Mouse (Mus musculus) hindbrain, embryonic 12.5 days (tissue): ENCODE results near the gene Tmem231. TPM values are rescaled to one million over a fixed set of nuclear protein-coding genes. Genes with fewer than 3 reads are reported as not detected.

Source experiments
- ATAC-seq: fragments of 200-750 bp; cut with Nextera tagmentation; 2 replicates; pipeline ENCODE4 v1.8.0; 2017; ENCODE audit warnings: moderate TSS enrichment; ENCODE audit not compliant: low FRiP score
- H3K27ac ChIP-seq: fragments of 300-500 bp; sonication (generic); 2 replicates; pipeline ENCODE4 v1.5.1; 2016; ENCODE audit warnings: mild to moderate bottlenecking
- H3K27me3 ChIP-seq: fragments of 300-500 bp; sonication (generic); 2 replicates; pipeline ENCODE4 v1.6.1; 2016; ENCODE audit warnings: mild to moderate bottlenecking
- H3K36me3 ChIP-seq: fragments of 300-500 bp; sonication (generic); 2 replicates; pipeline ENCODE4 v1.6.1; 2016; ENCODE audit warnings: mild to moderate bottlenecking
- H3K4me1 ChIP-seq: fragments of 300-500 bp; sonication (generic); 2 replicates; pipeline ENCODE4 v1.6.1; 2016
- H3K4me2 ChIP-seq: fragments of 300-500 bp; sonication (generic); replicated peaks from 2 replicates; pipeline ENCODE4 v1.6.1; 2016; ENCODE audit warnings: mild to moderate bottlenecking
- H3K4me3 ChIP-seq: fragments of 300-500 bp; sonication (generic); 2 replicates; pipeline ENCODE4 v1.5.1; 2016; ENCODE audit warnings: mild to moderate bottlenecking
- H3K9ac ChIP-seq: fragments of 300-500 bp; sonication (generic); 2 replicates; pipeline ENCODE4 v1.6.1; 2016; ENCODE audit warnings: mild to moderate bottlenecking, moderate library complexity
- H3K9me3 ChIP-seq: fragments of 300-500 bp; sonication (generic); replicated peaks from 2 replicates; pipeline ENCODE4 v1.6.1; 2016; ENCODE audit warnings: mild to moderate bottlenecking
- WGBS: fragments of 180-500 bp; shearing (Covaris S2); methylation state at CpG from one replicate; pipeline ENCODE4 v1.1.7; 2016; 5-methylcytosine and 5-hydroxymethylcytosine counted together
- polyA plus RNA-seq: library from polyadenylated mRNA; unstranded; fragments of >200 nt; fragmentation: Nextera tagmentation; extraction: Ambion mirVana; gene quantifications from 2 replicates; pipeline ENCODE4 v1.2.1, GENCODE M21; 2016

Gene Tmem231
- polyA plus RNA-seq, 1 experiment from 2014 or later: 20.4 TPM

DNA sequence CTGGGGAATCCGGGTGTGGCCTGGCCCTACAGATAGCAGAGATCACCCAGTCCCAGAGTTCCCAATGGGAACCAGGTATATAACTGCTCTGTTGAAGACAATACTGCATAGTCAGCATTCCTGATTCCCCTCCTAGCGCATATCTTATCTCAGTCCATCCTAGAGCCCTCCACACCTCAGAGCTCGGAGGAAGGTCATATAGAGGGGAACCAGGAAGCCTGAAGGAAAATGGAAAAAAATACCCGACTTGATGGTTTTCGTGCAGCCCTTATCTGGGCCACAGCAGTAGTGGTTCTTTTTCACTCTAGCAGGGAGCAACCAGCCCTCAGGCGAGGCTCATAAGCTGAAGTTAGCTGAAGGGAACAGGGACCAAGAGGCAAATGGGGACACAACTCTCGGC, 8.7 kb downstream of the Tmem231 start:
- Histone ChIP-seq H3K27ac (no peak overlapping the region), H3K4me3 (no peak overlapping the region), H3K9ac (no peak overlapping the region), H3K27me3 (no peaks in the 10 kb centered on the region), H3K4me2 (no peak overlapping the region), H3K4me1 (no peaks in the 10 kb centered on the region), H3K9me3 (no peaks in the 10 kb centered on the region), H3K36me3 (0 out of 2 replicates have a peak, but pooled peaks cover 4% of the 10 kb centered on the region)
- WGBS: 82% methylated on average over 7 of the region's 7 CpGs
- ATAC-seq: no peak

DNA sequence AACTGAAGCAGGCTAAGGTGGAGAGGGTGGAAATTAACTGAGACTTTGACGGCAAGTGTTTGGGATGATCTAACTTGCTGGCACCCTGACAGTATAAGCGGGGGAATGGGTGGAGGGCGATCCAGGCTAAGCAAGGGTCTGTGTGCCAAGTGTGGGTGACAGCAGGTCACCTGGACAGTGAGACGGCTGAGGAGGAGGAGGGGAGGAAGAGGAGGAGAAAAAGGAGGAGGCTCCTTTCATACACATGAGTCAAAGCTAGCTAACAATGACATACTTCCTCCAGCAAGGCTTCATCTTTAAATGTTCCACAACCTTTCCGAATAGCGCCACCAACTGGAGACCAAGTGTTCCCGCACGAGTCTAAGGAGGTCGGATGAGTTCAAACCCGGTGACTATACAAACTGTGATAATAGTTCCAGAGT, 10.3 kb downstream of the Tmem231 start:
- Histone ChIP-seq H3K4me1 (no peaks in the 10 kb centered on the region), H3K27ac (no peak overlapping the region), H3K9me3 (no peaks in the 10 kb centered on the region), H3K27me3 (no peaks in the 10 kb centered on the region), H3K36me3 (0 out of 2 replicates have a peak, but pooled peaks cover 4% of the 10 kb centered on the region), H3K4me2 (no peak overlapping the region), H3K9ac (no peak overlapping the region), H3K4me3 (no peak overlapping the region)
- no peak for ATAC-seq
- 34% methylated on average over 10 of the region's 10 CpGs for WGBS

DNA sequence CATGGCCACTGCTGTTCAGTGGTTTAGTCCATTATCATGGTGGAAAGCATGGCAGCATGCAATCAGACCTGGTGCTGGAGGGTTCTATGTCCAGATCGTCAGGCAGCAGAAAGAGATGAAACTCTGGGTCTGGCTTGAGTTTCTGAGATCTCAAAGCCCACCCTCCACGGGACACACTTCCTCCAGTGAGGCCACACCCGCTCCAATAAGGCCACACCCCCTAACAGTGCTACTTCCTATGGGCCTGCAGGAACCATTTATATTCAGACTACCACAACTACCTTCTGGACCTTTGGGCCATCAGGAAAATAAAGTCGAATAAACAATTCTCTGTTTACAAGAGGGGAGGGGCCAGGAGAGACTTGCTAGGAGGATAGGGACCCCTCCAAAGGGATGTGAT, 12.7 kb downstream of the Tmem231 start:
- ATAC-seq: no peak
- no peaks in the 10 kb centered on the region for H3K27me3 ChIP-seq
- no peak overlapping the region for H3K4me3 ChIP-seq
- no peaks in the 10 kb centered on the region for H3K4me1 ChIP-seq
- no peak overlapping the region for H3K9ac ChIP-seq
- H3K4me2 ChIP-seq: no peak overlapping the region
- H3K9me3 ChIP-seq: no peaks in the 10 kb centered on the region
- H3K27ac ChIP-seq: no peak overlapping the region
- 88% methylated on average over 4 of the region's 4 CpGs for WGBS
- H3K36me3 ChIP-seq: peaks cover 13% of the 10 kb centered on the region; the same call in 1 of the 2 replicates

DNA sequence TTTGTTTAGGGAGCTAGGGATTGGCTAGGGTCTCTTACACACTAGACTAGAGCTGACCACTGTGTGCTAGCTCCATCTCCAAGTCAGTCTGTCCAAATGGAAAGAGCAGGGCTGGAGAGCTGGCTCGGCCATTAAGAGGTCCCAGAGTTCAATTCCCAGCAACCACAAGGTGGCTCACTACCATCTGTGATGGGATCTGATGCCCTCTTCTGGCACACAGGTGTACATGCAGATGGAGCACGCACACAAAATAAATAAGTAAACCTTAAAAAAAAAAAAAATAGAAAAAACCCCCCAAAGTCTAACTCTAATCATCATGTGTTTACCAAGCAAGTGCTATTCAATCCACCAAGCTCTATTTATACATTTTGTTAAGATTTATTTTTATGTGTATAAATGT, 14.0 kb downstream of the Tmem231 start:
- no peak overlapping the region for H3K9ac ChIP-seq
- 93% methylated on average over 2 of the region's 2 CpGs for WGBS
- H3K4me3 ChIP-seq: no peak overlapping the region
- peaks cover 13% of the 10 kb centered on the region; the same call in 1 of the 2 replicates for H3K36me3 ChIP-seq
- H3K4me2 ChIP-seq: no peak overlapping the region
- no peak for ATAC-seq
- no peaks in the 10 kb centered on the region for H3K4me1 ChIP-seq
- no peaks in the 10 kb centered on the region for H3K27me3 ChIP-seq
- no peaks in the 10 kb centered on the region for H3K9me3 ChIP-seq
- H3K27ac ChIP-seq: no peak overlapping the region

GRCm38 (mm10) chr8:111912860-111913432, 20.7 kb downstream of the Tmem231 start:
- Histone ChIP-seq H3K4me3 (no peak overlapping the region), H3K27ac (peak overlapping the region; percentile 68), H3K4me2 (0 out of 2 replicates have a peak overlapping the region, but pooled peaks have one; percentile 6), H3K4me1 (peaks cover 21% of the 10 kb centered on the region), H3K9me3 (no peaks in the 10 kb centered on the region), H3K27me3 (peaks cover 3% of the 10 kb centered on the region; the same call in 1 of the 2 replicates), H3K9ac (0 out of 2 replicates have a peak overlapping the region, but pooled peaks have one; percentile 28), H3K36me3 (peaks cover 4% of the 10 kb centered on the region; the same call in 1 of the 2 replicates)
- 32% methylated on average over 12 of the region's 12 CpGs for WGBS
- peak; percentile 88 for ATAC-seq

GRCm38 (mm10) chr8:111911572-111911971, 22.1 kb downstream of the Tmem231 start:
- Histone ChIP-seq H3K4me1 (peaks cover 21% of the 10 kb centered on the region), H3K27ac (no peak overlapping the region), H3K9me3 (no peaks in the 10 kb centered on the region), H3K4me3 (no peak overlapping the region), H3K36me3 (no peaks in the 10 kb centered on the region), H3K4me2 (no peak overlapping the region), H3K9ac (no peak overlapping the region), H3K27me3 (peaks cover 3% of the 10 kb centered on the region; the same call in 1 of the 2 replicates)
- ATAC-seq: no peak
- WGBS: 39% methylated on average over 7 of the region's 7 CpGs

GRCm38 (mm10) chr8:111909621-111910450, 23.8 kb downstream of the Tmem231 start, which contains the start of gene Chst5:
TSS of gene Chst5 (minus strand) at chr8:111910447.
- Histone ChIP-seq H3K27ac (no peak within 1 kb of the TSS), H3K9ac (peak within 1 kb of the TSS; percentile 72), H3K9me3 (no peaks in the 10 kb centered on the region), H3K4me3 (peak within 1 kb of the TSS; percentile 45), H3K36me3 (no peaks in the 10 kb centered on the region), H3K4me1 (peaks cover 21% of the 10 kb centered on the region), H3K4me2 (peak within 1 kb of the TSS; percentile 88), H3K27me3 (peaks cover 3% of the 10 kb centered on the region; the same call in 1 of the 2 replicates)
- WGBS: 3% methylated on average over 46 of the region's 47 CpGs
- peak; percentile 51 for ATAC-seq

DNA sequence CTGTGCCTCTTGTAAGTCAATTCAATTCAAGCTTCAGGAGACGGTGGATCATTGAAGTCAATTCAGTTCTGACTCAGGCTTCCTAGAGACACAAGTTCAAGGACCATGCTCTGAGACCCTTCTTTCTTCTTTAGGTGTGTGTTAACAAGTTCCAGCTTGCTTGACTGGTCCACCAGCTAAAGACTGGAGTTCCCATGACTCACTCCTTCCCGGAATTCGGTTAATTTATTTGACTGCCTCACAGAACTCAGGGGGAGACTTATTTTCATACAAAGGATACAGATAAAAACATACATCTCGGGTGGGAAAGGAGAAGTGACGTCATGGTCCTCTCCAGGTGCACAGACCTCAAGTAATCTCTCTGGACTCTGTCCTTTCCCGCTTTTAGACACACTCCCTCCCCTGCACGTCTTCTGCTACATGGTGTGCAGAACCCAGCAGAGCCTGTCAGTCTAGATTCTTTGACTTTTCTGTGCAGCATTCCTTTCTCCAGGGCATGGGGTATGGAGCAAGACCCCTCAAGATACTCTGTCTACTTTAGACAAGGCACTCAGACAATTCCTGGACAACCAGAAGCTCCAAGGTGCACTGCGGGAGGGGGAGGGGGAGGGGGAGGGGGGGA, 28.1 kb downstream of the Tmem231 start:
- no peak overlapping the region for H3K9ac ChIP-seq
- H3K4me1 ChIP-seq: peaks cover 15% of the 10 kb centered on the region
- H3K9me3 ChIP-seq: no peaks in the 10 kb centered on the region
- H3K36me3 ChIP-seq: no peaks in the 10 kb centered on the region
- H3K4me2 ChIP-seq: no peak overlapping the region
- no peak overlapping the region for H3K4me3 ChIP-seq
- H3K27ac ChIP-seq: no peak overlapping the region
- peaks cover 3% of the 10 kb centered on the region; the same call in 1 of the 2 replicates for H3K27me3 ChIP-seq
- no peak for ATAC-seq
- 74% methylated on average over 8 of the region's 8 CpGs for WGBS

DNA sequence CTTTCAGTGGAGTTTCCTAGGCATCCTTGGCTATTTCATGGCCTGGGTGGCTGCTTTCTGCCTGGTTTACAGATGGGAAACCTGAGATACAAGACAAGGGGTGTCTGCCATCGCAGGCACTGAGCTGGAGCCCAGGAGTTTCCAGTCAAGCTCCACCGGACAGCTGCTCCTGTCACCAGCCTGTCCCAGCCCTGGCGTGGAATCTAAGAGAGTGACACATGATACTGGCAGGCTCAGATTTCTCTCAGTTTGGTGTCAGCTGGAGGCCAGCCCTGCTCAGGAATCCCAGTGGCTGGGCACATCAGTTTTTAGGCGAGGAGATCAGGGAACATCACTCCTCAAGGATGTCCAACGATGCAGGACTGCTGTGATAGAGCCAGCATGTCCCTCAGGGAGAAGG, 31.6 kb downstream of the Tmem231 start:
- WGBS: 32% methylated on average over 5 of the region's 5 CpGs
- H3K4me3 ChIP-seq: no peak overlapping the region
- H3K9ac ChIP-seq: no peak overlapping the region
- peaks cover 2% of the 10 kb centered on the region; the same call in 1 of the 2 replicates for H3K4me1 ChIP-seq
- H3K4me2 ChIP-seq: no peak overlapping the region
- no peaks in the 10 kb centered on the region for H3K9me3 ChIP-seq
- no peak for ATAC-seq
- H3K27me3 ChIP-seq: no peaks in the 10 kb centered on the region
- H3K27ac ChIP-seq: no peak overlapping the region
- H3K36me3 ChIP-seq: no peaks in the 10 kb centered on the region

DNA sequence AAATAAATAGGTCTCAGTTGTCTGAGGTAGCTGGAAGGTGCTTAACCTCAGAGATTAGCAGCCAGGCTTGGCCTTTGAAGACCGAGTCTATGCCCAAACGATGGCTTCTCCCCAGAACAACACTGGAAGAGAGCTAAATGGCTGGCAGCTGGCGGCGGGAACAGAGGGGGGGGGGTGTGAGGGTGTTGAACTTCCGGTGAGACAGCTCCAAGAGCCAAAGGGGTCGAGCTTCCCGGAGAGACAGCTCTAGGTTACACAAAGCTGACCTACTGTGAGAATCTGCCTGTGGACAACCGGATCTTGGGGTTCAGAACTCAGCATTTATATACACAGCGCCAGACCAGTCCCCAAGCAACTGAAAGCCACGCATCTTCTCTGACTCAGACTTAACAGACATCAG, 35.1 kb downstream of the Tmem231 start:
- 34% methylated on average over 10 of the region's 10 CpGs for WGBS
- peaks cover 2% of the 10 kb centered on the region; the same call in 1 of the 2 replicates for H3K4me1 ChIP-seq
- no peak overlapping the region for H3K27ac ChIP-seq
- H3K4me2 ChIP-seq: no peak overlapping the region
- no peak overlapping the region for H3K9ac ChIP-seq
- ATAC-seq: no peak
- H3K4me3 ChIP-seq: no peak overlapping the region
- H3K36me3 ChIP-seq: no peaks in the 10 kb centered on the region
- 0 out of 2 replicates have a peak, but pooled peaks cover 3% of the 10 kb centered on the region for H3K9me3 ChIP-seq
- no peaks in the 10 kb centered on the region for H3K27me3 ChIP-seq

DNA sequence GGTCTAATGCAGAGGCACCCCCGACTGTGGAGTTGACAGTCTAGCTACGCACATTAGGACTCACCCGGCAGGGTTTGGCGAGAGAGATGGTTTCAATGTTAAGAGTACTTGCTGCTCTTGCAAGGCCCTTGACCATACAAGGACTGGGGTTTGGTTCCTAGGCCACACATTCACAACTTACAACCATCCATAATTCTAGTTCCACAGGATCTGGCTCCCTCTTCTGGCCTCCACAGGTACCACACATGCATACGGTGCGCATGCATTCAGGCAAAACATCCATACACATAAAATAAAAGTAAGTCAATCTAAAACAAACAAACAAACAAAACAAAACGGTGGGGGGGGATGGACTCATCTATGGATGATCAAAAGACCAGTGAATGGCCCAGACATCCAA, 38.7 kb downstream of the Tmem231 start:
- H3K9me3 ChIP-seq: 0 out of 2 replicates have a peak, but pooled peaks cover 3% of the 10 kb centered on the region
- H3K36me3 ChIP-seq: no peaks in the 10 kb centered on the region
- ATAC-seq: no peak
- WGBS: 82% methylated on average over 7 of the region's 7 CpGs
- H3K27ac ChIP-seq: no peak overlapping the region
- no peak overlapping the region for H3K9ac ChIP-seq
- peaks cover 5% of the 10 kb centered on the region; the same call in 1 of the 2 replicates for H3K4me1 ChIP-seq
- H3K4me3 ChIP-seq: no peak overlapping the region
- H3K27me3 ChIP-seq: peaks cover 24% of the 10 kb centered on the region
- H3K4me2 ChIP-seq: no peak overlapping the region

DNA sequence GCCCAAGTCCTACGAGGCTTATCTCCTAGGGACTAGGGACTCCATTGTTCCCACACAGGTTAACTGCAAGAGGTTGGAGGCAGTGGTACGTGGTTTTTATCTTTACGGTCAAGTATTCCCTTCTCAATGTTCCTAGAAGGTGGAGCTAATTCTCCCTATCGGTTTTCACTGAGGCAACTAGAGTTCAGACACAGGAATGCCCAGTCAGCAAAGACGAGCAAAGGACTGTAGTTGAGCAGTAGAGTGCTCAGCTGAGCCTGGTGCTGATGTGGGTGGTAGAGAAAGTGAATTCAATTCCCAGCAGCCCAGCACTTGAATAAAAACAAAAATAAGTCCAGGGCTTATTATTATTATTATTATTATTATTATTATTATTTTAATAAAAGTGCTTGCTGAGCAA, 41.1 kb downstream of the Tmem231 start:
- H3K36me3 ChIP-seq: no peaks in the 10 kb centered on the region
- 0 out of 2 replicates have a peak, but pooled peaks cover 3% of the 10 kb centered on the region for H3K9me3 ChIP-seq
- WGBS: 64% methylated on average over 5 of the region's 5 CpGs
- ATAC-seq: no peak
- H3K27me3 ChIP-seq: peaks cover 46% of the 10 kb centered on the region
- no peak overlapping the region for H3K4me2 ChIP-seq
- peaks cover 8% of the 10 kb centered on the region; the same call in 1 of the 2 replicates for H3K4me1 ChIP-seq
- no peak overlapping the region for H3K9ac ChIP-seq
- no peak overlapping the region for H3K4me3 ChIP-seq
- H3K27ac ChIP-seq: no peak overlapping the region
